Mouse (Mus musculus): ENCODE measurements around the gene Slc7a1. TPM values are rescaled to one million over a fixed set of nuclear protein-coding genes. Genes with fewer than 3 reads are reported as not detected.

Slc7a1 gene
- polyA plus RNA-seq, 1 experiment from 2014 or later, result 10.7 TPM

GRCm38 (mm10) chr5:148414233-148414632 lies 14.5 kb upstream of the Slc7a1 start:
- Histone ChIP-seq H3K27me3 (no peaks in the 10 kb centered on the region), H3K9ac (no peak overlapping the region), H3K9me3 (no peaks in the 10 kb centered on the region), H3K4me1 (no peaks in the 10 kb centered on the region), H3K4me2 (replicated peaks) (no peak overlapping the region), H3K4me3 (no peak overlapping the region), H3K36me3 (no peaks in the 10 kb centered on the region), H3K27ac (no peak overlapping the region)
- ATAC-seq (ENCODE audit: insufficient number of reproducible peaks, insufficient read depth, low FRiP score, low TSS enrichment), result no peak
- 42% methylated on average over 7 of the region's 7 CpGs for WGBS

GRCm38 (mm10) chr5:148412504-148412903 lies 12.8 kb upstream of the Slc7a1 start:
- no peak overlapping the region for H3K27ac ChIP-seq
- no peaks in the 10 kb centered on the region for H3K9me3 ChIP-seq
- no peak for ATAC-seq (ENCODE audit: insufficient number of reproducible peaks, insufficient read depth, low FRiP score, low TSS enrichment)
- H3K4me2 ChIP-seq (replicated peaks), result no peak overlapping the region
- no peaks in the 10 kb centered on the region for H3K27me3 ChIP-seq
- WGBS, result 92% methylated on average over 4 of the region's 4 CpGs
- H3K4me3 ChIP-seq, result no peak overlapping the region
- no peaks in the 10 kb centered on the region for H3K36me3 ChIP-seq
- H3K4me1 ChIP-seq, result no peaks in the 10 kb centered on the region
- no peak overlapping the region for H3K9ac ChIP-seq

- Histone ChIP-seq H3K4me1 (no peaks in the 10 kb centered on the region), H3K9ac (no peak overlapping the region), H3K4me2 (replicated peaks) (no peak overlapping the region), H3K27me3 (no peaks in the 10 kb centered on the region), H3K4me3 (no peak overlapping the region), H3K36me3 (no peaks in the 10 kb centered on the region), H3K27ac (no peak overlapping the region), H3K9me3 (no peaks in the 10 kb centered on the region)
- no peak for ATAC-seq (ENCODE audit: insufficient number of reproducible peaks, insufficient read depth, low FRiP score, low TSS enrichment)
- 86% methylated on average over 8 of the region's 8 CpGs for WGBS
Measured at GRCm38 (mm10) chr5:148409465-148409864, 9.8 kb upstream of the Slc7a1 start.

GRCm38 (mm10) chr5:148406913-148407312 lies 7.2 kb upstream of the Slc7a1 start:
- no peak overlapping the region for H3K4me2 ChIP-seq (replicated peaks)
- no peak overlapping the region for H3K9ac ChIP-seq
- no peaks in the 10 kb centered on the region; the same call in 1 of the 2 replicates for H3K9me3 ChIP-seq
- H3K4me1 ChIP-seq, result no peaks in the 10 kb centered on the region
- no peak overlapping the region for H3K4me3 ChIP-seq
- 91% methylated on average over 2 of the region's 2 CpGs for WGBS
- no peak overlapping the region for H3K27ac ChIP-seq
- no peaks in the 10 kb centered on the region for H3K36me3 ChIP-seq
- H3K27me3 ChIP-seq, result no peaks in the 10 kb centered on the region
- no peak for ATAC-seq (ENCODE audit: insufficient number of reproducible peaks, insufficient read depth, low FRiP score, low TSS enrichment)

- no peak overlapping the region for H3K4me3 ChIP-seq
- H3K9ac ChIP-seq, result no peak overlapping the region
- H3K9me3 ChIP-seq, result no peaks in the 10 kb centered on the region; the same call in 1 of the 2 replicates
- 94% methylated on average over 7 of the region's 7 CpGs for WGBS
- no peak overlapping the region for H3K4me2 ChIP-seq (replicated peaks)
- H3K27ac ChIP-seq, result no peak overlapping the region
- 0 out of 2 replicates have a peak, but pooled peaks cover 4% of the 10 kb centered on the region for H3K27me3 ChIP-seq
- no peak for ATAC-seq (ENCODE audit: insufficient number of reproducible peaks, insufficient read depth, low FRiP score, low TSS enrichment)
- H3K36me3 ChIP-seq, result no peaks in the 10 kb centered on the region
- no peaks in the 10 kb centered on the region for H3K4me1 ChIP-seq
Measured at GRCm38 (mm10) chr5:148404548-148404947, 4.8 kb upstream of the Slc7a1 start.

GRCm38 (mm10) chr5:148402641-148403040 lies 2.9 kb upstream of the Slc7a1 start:
- H3K4me3 ChIP-seq, result no peak overlapping the region
- no peak overlapping the region for H3K27ac ChIP-seq
- WGBS, result 54% methylated on average over 4 of the region's 4 CpGs
- peaks cover 8% of the 10 kb centered on the region for H3K4me1 ChIP-seq
- H3K4me2 ChIP-seq (replicated peaks), result no peak overlapping the region
- H3K9ac ChIP-seq, result no peak overlapping the region
- no peaks in the 10 kb centered on the region; the same call in 1 of the 2 replicates for H3K9me3 ChIP-seq
- no peak for ATAC-seq (ENCODE audit: insufficient number of reproducible peaks, insufficient read depth, low FRiP score, low TSS enrichment)
- H3K27me3 ChIP-seq, result 0 out of 2 replicates have a peak, but pooled peaks cover 4% of the 10 kb centered on the region
- no peaks in the 10 kb centered on the region for H3K36me3 ChIP-seq

GRCm38 (mm10) chr5:148398766-148399659 lies 691 bp downstream of the Slc7a1 start:
- Histone ChIP-seq H3K27ac (no peak overlapping the region), H3K4me2 (replicated peaks) (peak overlapping the region; percentile 100), H3K9me3 (no peaks in the 10 kb centered on the region; the same call in 1 of the 2 replicates), H3K4me3 (peak overlapping the region; percentile 71), H3K9ac (peak overlapping the region; percentile 65), H3K4me1 (peaks cover 8% of the 10 kb centered on the region), H3K27me3 (0 out of 2 replicates have a peak, but pooled peaks cover 4% of the 10 kb centered on the region), H3K36me3 (no peaks in the 10 kb centered on the region)
- ATAC-seq (ENCODE audit: insufficient number of reproducible peaks, insufficient read depth, low FRiP score, low TSS enrichment), result peak; percentile 67; the same call in 1 of the 2 replicates
- 3% methylated on average over 58 of the region's 58 CpGs for WGBS

GRCm38 (mm10) chr5:148398451-148398765 lies 1.3 kb downstream of the Slc7a1 start:
- no peak for ATAC-seq (ENCODE audit: insufficient number of reproducible peaks, insufficient read depth, low FRiP score, low TSS enrichment)
- no peaks in the 10 kb centered on the region for H3K36me3 ChIP-seq
- peak overlapping the region; percentile 71 for H3K4me3 ChIP-seq
- 57% methylated on average over 6 of the region's 6 CpGs for WGBS
- H3K9me3 ChIP-seq, result no peaks in the 10 kb centered on the region
- H3K27me3 ChIP-seq, result 0 out of 2 replicates have a peak, but pooled peaks cover 4% of the 10 kb centered on the region
- no peak overlapping the region for H3K27ac ChIP-seq
- H3K4me1 ChIP-seq, result peaks cover 8% of the 10 kb centered on the region
- H3K9ac ChIP-seq, result no peak overlapping the region
- peak overlapping the region; percentile 100 for H3K4me2 ChIP-seq (replicated peaks)

- peaks cover 8% of the 10 kb centered on the region for H3K4me1 ChIP-seq
- no peak for ATAC-seq (ENCODE audit: insufficient number of reproducible peaks, insufficient read depth, low FRiP score, low TSS enrichment)
- no peak overlapping the region for H3K4me3 ChIP-seq
- no peaks in the 10 kb centered on the region for H3K36me3 ChIP-seq
- 0 out of 2 replicates have a peak, but pooled peaks cover 4% of the 10 kb centered on the region for H3K27me3 ChIP-seq
- no peaks in the 10 kb centered on the region for H3K9me3 ChIP-seq
- WGBS, result 59% methylated on average over 5 of the region's 5 CpGs
- H3K9ac ChIP-seq, result no peak overlapping the region
- no peak overlapping the region for H3K4me2 ChIP-seq (replicated peaks)
- H3K27ac ChIP-seq, result no peak overlapping the region
Measured at GRCm38 (mm10) chr5:148397911-148398310, 1.8 kb downstream of the Slc7a1 start.

- Histone ChIP-seq H3K4me2 (replicated peaks) (no peak overlapping the region), H3K4me3 (no peak overlapping the region), H3K27me3 (0 out of 2 replicates have a peak, but pooled peaks cover 4% of the 10 kb centered on the region), H3K9me3 (no peaks in the 10 kb centered on the region), H3K9ac (no peak overlapping the region), H3K4me1 (peaks cover 8% of the 10 kb centered on the region), H3K27ac (no peak overlapping the region), H3K36me3 (no peaks in the 10 kb centered on the region)
- no peak for ATAC-seq (ENCODE audit: insufficient number of reproducible peaks, insufficient read depth, low FRiP score, low TSS enrichment)
- WGBS, result 87% methylated on average over 4 of the region's 4 CpGs
Measured at GRCm38 (mm10) chr5:148397418-148397817, 2.3 kb downstream of the Slc7a1 start.

GRCm38 (mm10) chr5:148393316-148393715 lies 6.4 kb downstream of the Slc7a1 start:
- Histone ChIP-seq H3K4me3 (no peak overlapping the region), H3K4me1 (peaks cover 2% of the 10 kb centered on the region), H3K4me2 (replicated peaks) (no peak overlapping the region), H3K27ac (no peak overlapping the region), H3K27me3 (no peaks in the 10 kb centered on the region), H3K9me3 (no peaks in the 10 kb centered on the region), H3K36me3 (no peaks in the 10 kb centered on the region), H3K9ac (no peak overlapping the region)
- ATAC-seq (ENCODE audit: insufficient number of reproducible peaks, insufficient read depth, low FRiP score, low TSS enrichment), result no peak
- WGBS, result 87% methylated on average over 8 of the region's 8 CpGs

- H3K9ac ChIP-seq, result no peak overlapping the region
- 80% methylated on average over 6 of the region's 6 CpGs for WGBS
- H3K36me3 ChIP-seq, result no peaks in the 10 kb centered on the region
- H3K4me3 ChIP-seq, result no peak overlapping the region
- H3K27me3 ChIP-seq, result no peaks in the 10 kb centered on the region
- no peaks in the 10 kb centered on the region; the same call in 1 of the 2 replicates for H3K4me1 ChIP-seq
- H3K9me3 ChIP-seq, result no peaks in the 10 kb centered on the region
- no peak overlapping the region for H3K4me2 ChIP-seq (replicated peaks)
- H3K27ac ChIP-seq, result no peak overlapping the region
- no peak for ATAC-seq (ENCODE audit: insufficient number of reproducible peaks, insufficient read depth, low FRiP score, low TSS enrichment)
Measured at GRCm38 (mm10) chr5:148392831-148393230, 6.9 kb downstream of the Slc7a1 start.
